8 mouse cellular contexts compared by ENCODE assay signal in the genomic region with DNA sequence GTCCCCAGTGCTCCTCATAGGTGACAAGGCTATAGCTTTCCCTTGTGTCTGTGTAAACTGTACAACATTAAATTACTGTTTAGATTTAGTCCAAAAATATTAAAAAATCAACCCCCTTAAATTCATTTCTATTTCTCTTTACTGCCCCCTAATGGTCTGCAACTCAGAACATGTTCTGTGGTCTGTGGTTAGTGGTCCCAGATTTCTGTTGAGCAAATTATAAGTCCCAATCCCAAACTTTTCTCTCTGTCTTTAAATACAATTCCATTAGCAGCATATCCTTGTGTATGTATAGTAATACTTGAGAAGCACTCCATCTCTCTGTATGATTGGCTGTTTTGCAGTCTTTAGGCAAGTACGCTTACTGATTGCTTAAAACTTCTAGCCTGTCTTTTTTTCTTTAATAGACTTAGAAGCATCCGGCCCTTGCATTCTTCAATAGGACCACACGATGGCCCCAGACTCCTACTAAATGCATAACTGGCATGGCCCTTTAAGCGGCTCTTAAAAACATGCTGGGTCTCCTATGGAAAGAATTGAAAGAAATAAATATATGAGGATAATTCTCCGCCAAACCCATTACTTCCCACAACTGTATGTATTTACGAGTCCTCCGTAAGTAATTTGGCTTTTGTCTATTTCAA. TPM values are rescaled to one million over a fixed set of nuclear protein-coding genes. Genes with fewer than 3 reads are reported as not detected.
DNase-seq lines count a peak whose midpoint lies in the region; ATAC-seq and TF ChIP-seq lines count a peak whose summit lies in the region.

No protein-coding gene starts in this region.

- TF ChIP-seq POLR2A in brain, embryonic 14.5 days (IDR thresholded peaks at IDR 0.05; ENCODE audit: borderline replicate concordance, extremely low read depth, insufficient read depth, insufficient read length, poor library complexity, severe bottlenecking), result no peak

- no peak for DNase-seq in gastrocnemius, adult 2 months
- no peak for DNase-seq in gastrocnemius, postnatal 4 days (ENCODE audit: low spot score in 2 of 2)
- DNase-seq in CD4-positive helper T cell, adult 2 months (ENCODE audit: low read depth, low spot score), result peak; percentile 66
- peak; percentile 84 for DNase-seq in brain, embryonic 14.5 days (ENCODE audit: low read depth)
- DNase-seq in hindbrain, embryonic 11.5 days (ENCODE audit: low spot score), result peak; percentile 69
- peak; percentile 41 to 53 for DNase-seq in layer of hippocampus, postnatal 10 days (ENCODE audit: low spot score in 2 of 2)
- DNase-seq in naive thymus-derived CD4-positive, alpha-beta T cell, adult 2 months (ENCODE audit: low read depth), result peak; percentile 60

- TF ChIP-seq CTCF in gastrocnemius, adult 2 months (IDR thresholded peaks at IDR 0.05), result peak; percentile 52
- TF ChIP-seq CTCF in brain, embryonic 14.5 days (IDR thresholded peaks at IDR 0.05; ENCODE audit: borderline replicate concordance, extremely low read depth, insufficient read depth, insufficient read length), result peak; percentile 68; the same call in 1 of the 2 replicates

- no peak overlapping the region for H3K4me2 ChIP-seq in hindbrain, embryonic 11.5 days (replicated peaks; ENCODE audit: low read depth, low read length)

- no peak overlapping the region for H3K4me3 ChIP-seq in gastrocnemius, adult 2 months
- no peak overlapping the region for H3K4me3 ChIP-seq in hindbrain, embryonic 11.5 days (ENCODE audit: low read depth, low read length)

- no peaks in the 10 kb centered on the region for H3K27me3 ChIP-seq in hindbrain, embryonic 11.5 days (ENCODE audit: control insufficient read depth, insufficient read depth, low read length)

- no peaks in the 10 kb centered on the region for H3K9me3 ChIP-seq in hindbrain, embryonic 11.5 days (ENCODE audit: control insufficient read depth, low read length)

- WGBS in hindbrain, embryonic 11.5 days, result 60% methylated on average over 7 of the region's 7 CpGs

- H3K27ac ChIP-seq in gastrocnemius, adult 2 months, result no peak overlapping the region
- no peak overlapping the region for H3K27ac ChIP-seq in hindbrain, embryonic 11.5 days (ENCODE audit: low read depth, low read length)

- H3K9ac ChIP-seq in hindbrain, embryonic 11.5 days (ENCODE audit: low read depth, low read length), result no peak overlapping the region

- no peaks in the 10 kb centered on the region for H3K36me3 ChIP-seq in hindbrain, embryonic 11.5 days (ENCODE audit: control insufficient read depth, insufficient read depth, low read length)

- peak; percentile 65; the same call in 1 of the 2 replicates for ATAC-seq in hindbrain, embryonic 11.5 days (ENCODE audit: low FRiP score)
- no peak for ATAC-seq in monocyte, adult 5-6 weeks (replicated peaks; ENCODE audit: insufficient number of reproducible peaks, low FRiP score, low TSS enrichment, poor library complexity, severe bottlenecking)

- intact Hi-C loops in gastrocnemius, adult 2 months (cut with DNase I), result no loop called here

- no peaks in the 10 kb centered on the region for H3K4me1 ChIP-seq in hindbrain, embryonic 11.5 days (replicated peaks; ENCODE audit: control insufficient read depth, insufficient read depth, low read length)

RNA-seq across cellular contexts. Expression of gene Pfkp, which starts 40.3 kb away (rescaled TPM):
- 1 to 10 TPM; 4.0 to 5.8 TPM for total RNA-seq in gastrocnemius, adult 2 months (2021)
- 10 to 100 TPM; 14.8 to 15.3 TPM for total RNA-seq in gastrocnemius, postnatal 4 days (2021)
- polyA plus RNA-seq in brain, embryonic 14.5 days (2012; rRNA removed), result 252 and 258 TPM in 2 replicates
- 46.8 and 56.5 TPM in 2 replicates for polyA plus RNA-seq in hindbrain, embryonic 11.5 days (2014; fragmentation: Nextera tagmentation; extraction: Ambion mirVana)
- total RNA-seq in layer of hippocampus, postnatal 10 days (2021), result 100 to 1,000 TPM; 323 to 335 TPM
- 208 to 297 TPM (median 275 TPM) in 3 replicates for total RNA-seq in monocyte, adult 5-6 weeks (2017)

Comparison
In these comparisons a context has a peak if more than half of its experiments do, and no peak if none do; other contexts are left out.
1. DNase-seq: peak in CD4-positive helper T cell, adult 2 months (single experiment), brain, embryonic 14.5 days (single experiment), hindbrain, embryonic 11.5 days (single experiment), layer of hippocampus, postnatal 10 days (2 of 2) and naive thymus-derived CD4-positive, alpha-beta T cell, adult 2 months (single experiment); none in gastrocnemius, adult 2 months (single experiment) and gastrocnemius, postnatal 4 days (0 of 2).
2. RNA of gene Pfkp, which starts 40.3 kb away (total RNA-seq): 323 to 335 TPM in layer of hippocampus, postnatal 10 days and 208 to 297 TPM in monocyte, adult 5-6 weeks; 14.8 to 15.3 TPM in gastrocnemius, postnatal 4 days and 4.0 to 5.8 TPM in gastrocnemius, adult 2 months; every median in the first group is over 10 times any median in the second.